Mouse (Mus musculus) heart, adult 9 months (tissue): Measurements from ENCODE around the gene Sh3yl1.

Experiments used
- DNase-seq, 2 experiments: peaks; one replicate each; pipeline ENCODE4 v3.0.0; 2022; ENCODE audit warnings: low spot score in 2 of 2

Gene Sh3yl1

GRCm38 (mm10) chr12:30944197-30944596 lies 32.7 kb downstream of the Sh3yl1 start:
- DNase-seq: no peak

GRCm38 (mm10) chr12:30970700-30971099 lies 59.2 kb downstream of the Sh3yl1 start:
- no peak for DNase-seq

GRCm38 (mm10) chr12:31003795-31004194 lies 92.3 kb downstream of the Sh3yl1 start:
- DNase-seq: no peak

- peak in 1 of 2 experiments; percentile 11 for DNase-seq
Observed at GRCm38 (mm10) chr12:31005010-31005409, 93.5 kb downstream of the Sh3yl1 start.

GRCm38 (mm10) chr12:31008171-31008570 lies 96.7 kb downstream of the Sh3yl1 start:
- DNase-seq: no peak
